Mouse (Mus musculus): ENCODE data around the gene Pofut1. TPM values are rescaled to one million over a fixed set of nuclear protein-coding genes. Genes with fewer than 3 reads are reported as not detected.

Gene Pofut1
- total RNA-seq (2021): 10 to 100 TPM; 19.2 to 22.5 TPM

DNA sequence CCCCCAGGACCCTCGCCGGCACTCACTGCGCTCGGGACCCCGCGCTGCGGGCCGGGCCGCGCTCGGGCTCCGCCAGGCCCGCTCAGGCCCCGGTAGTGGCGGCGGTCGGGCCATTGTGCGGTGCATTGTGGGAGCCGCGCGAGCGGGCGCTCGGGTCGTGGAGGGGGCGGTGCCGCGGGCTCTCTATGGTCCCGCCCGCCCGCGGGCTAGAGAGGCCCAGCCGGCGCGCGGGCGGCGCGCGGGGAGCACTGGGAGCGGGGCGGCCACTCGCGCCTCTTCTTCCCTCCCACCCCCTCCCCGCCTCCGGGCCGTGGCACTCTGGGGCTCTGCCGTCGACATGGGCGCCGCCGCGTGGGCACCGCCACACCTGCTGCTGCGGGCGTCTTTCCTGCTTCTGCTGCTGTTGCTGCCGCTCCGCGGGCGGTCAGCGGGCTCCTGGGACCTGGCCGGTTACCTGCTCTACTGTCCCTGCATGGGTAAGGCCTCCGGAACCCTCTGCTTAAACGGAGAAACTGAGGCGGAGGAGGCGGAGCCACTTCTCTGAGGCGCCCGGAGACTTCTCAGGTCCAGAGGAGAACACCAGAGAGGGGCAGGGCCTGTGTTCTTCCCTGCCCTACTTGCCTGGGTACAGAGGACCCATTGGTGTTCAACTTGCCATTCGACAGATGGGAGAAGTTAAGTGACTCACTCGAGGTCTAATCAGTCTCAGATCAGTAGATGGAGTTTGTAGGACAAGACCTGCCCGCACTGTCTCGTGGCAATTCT is at the start of gene Pofut1, which contains the start of gene Plagl2:
Gene Pofut1, plus strand, starts transcription at position 284 of the 765 bp plus-strand sequence.
Gene Plagl2, minus strand, starts transcription at position 177 of the 765 bp plus-strand sequence.
- DNase-seq: peak; percentile 89 to 92
- intact Hi-C loops (cut with DNase I): loop anchor here (5.0 kb wide), 4 partner anchors 51 to 171 kb away; partner anchors contain the start of gene Kif3b

DNA sequence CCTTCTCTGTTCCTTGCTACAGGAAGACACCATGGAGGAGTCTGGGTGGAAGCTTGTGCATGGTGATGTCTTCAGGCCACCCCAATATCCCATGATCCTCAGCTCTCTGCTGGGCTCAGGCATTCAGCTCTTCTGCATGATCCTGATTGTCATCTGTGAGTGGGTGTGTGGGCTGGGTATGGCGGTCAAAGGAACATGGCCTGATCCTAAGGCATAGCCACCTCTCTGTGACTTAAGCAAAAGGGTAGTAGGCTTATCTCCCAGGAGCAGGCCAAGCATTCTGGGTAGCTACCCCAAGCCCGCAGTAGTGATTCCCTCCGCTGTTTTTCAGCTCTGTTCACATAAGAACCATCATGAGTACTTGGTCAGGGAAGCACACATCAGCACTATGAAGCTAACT is 47.1 kb upstream of the Pofut1 start:
- DNase-seq: no peak
- intact Hi-C loops (cut with DNase I): no loop called here

GRCm38 (mm10) chr2:153198485-153198884 is 42.8 kb upstream of the Pofut1 start:
- intact Hi-C loops (cut with DNase I): no loop called here
- DNase-seq: peak in 1 of 2 experiments; percentile 15

DNA sequence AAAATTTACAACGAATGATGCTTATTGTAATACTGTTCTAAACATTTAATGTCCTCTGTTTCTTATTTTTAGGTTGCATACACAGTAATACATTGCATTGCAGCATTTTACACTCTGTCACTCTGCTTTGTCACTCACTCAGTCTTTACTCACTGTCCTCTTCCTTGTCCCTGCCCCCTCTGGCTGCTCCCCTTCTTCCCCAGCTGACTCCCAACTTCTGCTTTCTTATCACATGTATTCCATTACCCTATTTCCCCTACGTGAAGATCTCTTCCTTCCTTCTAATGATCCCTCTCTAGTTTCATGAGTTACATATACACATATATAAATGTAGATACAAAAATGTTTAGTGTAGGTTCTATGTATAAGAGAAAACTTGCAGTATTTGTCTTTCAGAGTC is 42.2 kb upstream of the Pofut1 start:
- intact Hi-C loops (cut with DNase I): no loop called here
- DNase-seq: no peak

DNA sequence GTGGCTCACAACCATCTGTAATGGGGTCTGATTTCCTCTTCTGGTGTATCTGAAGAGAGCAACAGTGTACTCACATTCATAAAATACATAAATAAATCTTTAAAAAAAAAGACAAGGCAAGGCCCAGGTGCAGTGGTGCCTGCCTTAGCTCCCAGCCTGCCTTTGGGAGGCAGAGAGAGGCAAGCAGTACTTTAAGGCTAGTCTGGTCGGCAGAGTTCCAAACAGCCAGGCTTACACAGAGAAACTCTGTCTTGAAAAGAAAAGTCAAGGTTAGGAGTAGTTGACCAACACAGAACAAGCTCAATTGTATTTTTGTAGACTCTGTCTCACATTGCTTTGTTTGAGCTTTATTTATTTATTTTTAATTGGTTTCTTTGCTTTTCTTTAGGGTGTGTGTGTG is 38.6 kb upstream of the Pofut1 start:
- DNase-seq: no peak
- intact Hi-C loops (cut with DNase I): no loop called here

- no peak for DNase-seq
- intact Hi-C loops (cut with DNase I): no loop called here
Measured at GRCm38 (mm10) chr2:153208149-153208548, 33.2 kb upstream of the Pofut1 start.

- peak; percentile 44 to 51 for DNase-seq
- intact Hi-C loops (cut with DNase I): no loop called here
Measured at GRCm38 (mm10) chr2:153209286-153209685, 32.0 kb upstream of the Pofut1 start.

- intact Hi-C loops (cut with DNase I): no loop called here
- no peak for DNase-seq
Measured at GRCm38 (mm10) chr2:153211451-153211850, 29.9 kb upstream of the Pofut1 start.

DNA sequence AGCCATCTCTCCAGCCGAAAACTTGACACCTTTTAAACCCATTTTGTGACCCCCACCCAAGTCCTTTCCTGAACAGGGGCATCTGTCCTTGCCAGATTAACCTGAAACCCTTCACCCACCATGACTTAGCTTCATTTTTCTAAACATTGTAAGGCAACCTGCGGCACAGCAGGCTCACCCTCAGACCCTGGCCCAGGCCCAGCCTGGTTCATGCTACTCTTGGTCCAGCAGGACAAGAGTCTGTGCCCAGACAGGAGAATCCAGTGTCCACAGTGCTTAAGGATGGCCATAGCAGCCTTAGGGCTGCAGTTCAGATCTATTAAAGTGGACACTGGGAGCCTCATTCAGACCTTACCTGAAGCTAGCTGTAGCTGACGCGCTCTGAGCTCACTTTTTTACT is 28.0 kb upstream of the Pofut1 start:
- DNase-seq: no peak
- intact Hi-C loops (cut with DNase I): no loop called here

GRCm38 (mm10) chr2:153214771-153215259 is 26.5 kb upstream of the Pofut1 start:
- intact Hi-C loops (cut with DNase I): no loop called here
- DNase-seq: peak in 1 of 2 experiments; percentile 24

DNA sequence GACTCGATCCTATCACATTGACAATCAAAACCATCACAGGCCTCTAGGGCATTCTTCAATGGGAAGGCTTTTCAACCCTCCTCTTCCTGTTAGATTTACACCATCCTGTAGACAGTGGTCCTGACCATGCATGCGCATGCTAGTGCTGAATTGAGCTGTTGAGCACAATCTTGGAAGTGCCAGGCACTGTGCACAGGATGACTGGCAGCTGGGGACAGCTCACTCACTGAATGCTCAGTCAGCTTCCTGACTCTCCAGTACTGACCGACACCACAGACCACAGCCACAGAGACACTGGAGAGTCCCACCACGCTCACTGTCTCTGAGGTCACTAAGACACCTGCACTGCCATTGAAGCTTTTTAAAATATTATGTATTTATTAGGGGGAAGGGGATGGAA is 25.9 kb upstream of the Pofut1 start:
- intact Hi-C loops (cut with DNase I): no loop called here
- DNase-seq: no peak

GRCm38 (mm10) chr2:153217826-153218340 is 23.4 kb upstream of the Pofut1 start:
- no peak for DNase-seq
- intact Hi-C loops (cut with DNase I): no loop called here

DNA sequence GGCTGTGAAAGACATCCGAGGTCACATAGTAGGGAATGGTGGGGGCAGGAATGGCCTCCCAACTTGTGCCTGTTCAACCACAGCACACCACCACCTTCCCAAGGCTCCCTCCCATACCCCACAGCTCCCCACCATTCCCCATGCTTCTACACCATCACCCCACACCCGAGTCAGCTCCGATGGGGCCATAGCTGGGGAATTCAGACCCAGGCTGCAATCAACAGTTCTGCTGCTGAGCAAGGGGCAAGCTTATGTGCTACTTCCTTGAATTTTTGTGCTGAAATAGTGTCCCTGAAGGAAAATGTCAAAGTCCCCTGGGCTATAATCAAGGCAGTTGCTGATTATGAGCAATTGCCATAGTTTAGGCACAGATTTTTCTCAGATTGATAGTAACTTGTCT is 22.8 kb upstream of the Pofut1 start:
- no peak for DNase-seq
- intact Hi-C loops (cut with DNase I): no loop called here

- no peak for DNase-seq
- intact Hi-C loops (cut with DNase I): no loop called here
Measured at GRCm38 (mm10) chr2:153221620-153222019, 19.7 kb upstream of the Pofut1 start.

- DNase-seq: no peak
- intact Hi-C loops (cut with DNase I): no loop called here
Measured at GRCm38 (mm10) chr2:153222130-153222529, 19.2 kb upstream of the Pofut1 start.

DNA sequence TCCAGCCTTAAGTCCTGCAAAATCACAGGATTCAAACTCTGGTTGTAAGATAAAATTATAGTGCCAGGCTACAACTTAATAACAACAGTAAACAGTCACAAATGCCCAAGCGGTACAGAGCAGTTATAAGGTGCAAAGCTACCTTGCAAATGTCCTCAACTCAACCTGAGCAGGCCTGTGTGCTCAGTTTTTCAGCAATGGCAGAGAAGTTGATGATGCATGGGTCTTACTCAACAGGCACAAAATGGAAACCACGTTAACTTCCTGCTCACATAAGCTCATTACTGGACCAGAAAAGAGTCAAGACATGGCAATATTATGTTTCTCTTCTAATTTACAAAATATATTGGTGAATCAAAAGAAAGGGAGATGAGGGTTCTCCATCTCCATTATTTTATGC is 18.8 kb upstream of the Pofut1 start:
- intact Hi-C loops (cut with DNase I): no loop called here
- DNase-seq: no peak

DNA sequence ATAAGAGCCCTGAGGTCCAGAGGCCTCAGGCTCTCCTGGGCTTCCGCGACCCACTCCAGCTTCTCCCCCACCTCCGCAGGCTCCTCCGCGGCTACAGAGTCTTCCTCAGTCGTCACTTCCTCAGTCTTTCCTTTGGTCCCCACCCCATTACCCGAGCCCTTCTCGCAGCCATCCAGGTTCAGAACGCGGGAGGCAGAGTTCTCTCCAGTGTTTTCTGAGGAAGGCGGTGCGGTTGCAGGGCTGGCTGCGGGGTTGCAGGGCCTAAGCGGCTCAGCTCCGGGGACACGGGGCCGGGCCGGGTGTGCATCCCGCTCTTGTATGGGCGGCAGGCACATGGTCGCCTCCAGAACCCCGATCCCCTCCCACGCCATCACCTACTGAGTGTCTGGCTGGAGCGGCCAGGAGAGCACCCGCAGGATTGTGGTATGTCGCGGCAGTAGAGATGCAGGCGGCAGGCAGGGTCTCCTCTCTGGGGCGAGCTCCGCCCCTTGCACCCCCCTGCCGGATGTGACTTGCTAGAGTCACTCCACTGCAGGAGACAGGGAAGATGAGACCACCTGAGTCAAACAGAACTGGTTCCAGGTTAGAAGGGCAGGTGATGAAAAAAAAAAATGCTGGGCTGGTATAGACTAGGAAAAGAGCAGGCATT is 16.3 kb upstream of the Pofut1 start, which contains the start of gene Tspyl3:
Gene Tspyl3, minus strand, starts transcription at position 496 of the 649 bp plus-strand sequence.
- intact Hi-C loops (cut with DNase I): no loop called here
- DNase-seq: peak; percentile 38 to 51

GRCm38 (mm10) chr2:153225595-153225953 is 15.8 kb upstream of the Pofut1 start:
- no peak for DNase-seq
- intact Hi-C loops (cut with DNase I): no loop called here

DNA sequence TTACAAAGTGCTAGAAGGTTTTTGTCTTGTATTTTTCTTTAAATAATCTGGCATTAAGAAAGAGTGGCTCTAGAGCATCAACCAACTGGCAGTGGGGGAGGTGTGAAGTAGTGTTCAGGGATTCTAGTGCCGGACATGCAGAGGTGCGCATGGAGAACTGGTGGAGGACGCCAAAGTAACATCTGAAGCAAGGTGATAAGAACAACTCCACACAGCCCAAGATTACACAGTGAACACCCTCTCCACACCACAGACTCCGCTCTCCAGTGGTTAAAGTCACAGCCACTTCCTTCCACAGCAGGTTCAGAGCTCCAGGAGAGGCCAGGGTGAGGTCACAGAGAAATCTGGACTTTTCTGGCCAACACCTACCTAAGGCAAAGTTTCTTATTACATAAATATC is 13.4 kb upstream of the Pofut1 start:
- intact Hi-C loops (cut with DNase I): no loop called here

GRCm38 (mm10) chr2:153228523-153228922 is 12.8 kb upstream of the Pofut1 start:
- intact Hi-C loops (cut with DNase I): no loop called here
- peak; percentile 40 to 41 for DNase-seq

More for the DNA sequence above, 13.4 kb upstream of the Pofut1 start:
- DNase-seq: no peak

DNA sequence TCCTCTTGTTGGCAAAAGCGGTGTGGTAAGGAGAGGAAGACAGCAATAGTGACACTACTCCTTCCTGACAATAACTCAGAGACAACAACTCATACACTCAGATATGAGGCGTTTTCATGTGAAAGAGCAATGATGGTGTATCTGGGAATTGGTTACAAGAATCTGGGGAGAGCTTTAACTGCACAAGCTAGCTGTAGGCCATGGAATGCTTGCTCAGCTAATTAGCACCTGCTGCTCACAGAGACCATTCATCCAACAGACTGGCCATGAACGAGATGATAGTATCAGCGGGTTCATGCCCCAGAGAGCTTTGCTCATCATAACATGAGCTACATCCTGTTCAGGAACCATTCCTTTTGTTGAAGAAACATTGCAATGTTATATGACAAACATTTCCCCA is 4.1 kb upstream of the Pofut1 start:
- DNase-seq: no peak
- intact Hi-C loops (cut with DNase I): loop anchor here (5.0 kb wide), 1 partner anchor 75 kb away; the partner anchor contains the start of gene Tm9sf4

Measured in heart, postnatal 10 days (tissue).